17 mouse cellular contexts compared by ENCODE assay signal in genomic region chr6:66470627-66471249, GRCm38 (mm10).
DNase-seq lines count a peak whose midpoint lies in the region; ATAC-seq and TF ChIP-seq lines count a peak whose summit lies in the region.
"Had no signal": no experiment of that assay in that cellular context is flagged by ENCODE, and none has a peak within 500 bp of the region (broad histone marks: within the 10 kb centered on the region; RNA-seq: fewer than 3 reads in every experiment).

No protein-coding gene starts in this region.

- TF ChIP-seq POLR2A in kidney, adult 2 months (IDR thresholded peaks at IDR 0.05; ENCODE audit: low read depth, low read length), result no peak

- no peaks in the 10 kb centered on the region for H3K27me3 ChIP-seq in kidney, embryonic 16.5 days (ENCODE audit: insufficient read depth, low read length)
- H3K27me3 ChIP-seq in kidney, adult 2 months (replicated peaks; ENCODE audit: control insufficient read depth, insufficient read depth, low read length), result no peaks in the 10 kb centered on the region
- no peaks in the 10 kb centered on the region for H3K27me3 ChIP-seq in neural tube, embryonic 14.5 days (ENCODE audit: control insufficient read depth, insufficient read depth, low read length)
- no peaks in the 10 kb centered on the region for H3K27me3 ChIP-seq in embryonic facial prominence, embryonic 15.5 days
- no peaks in the 10 kb centered on the region for H3K27me3 ChIP-seq in stomach, embryonic 15.5 days (replicated peaks)
- H3K27me3 ChIP-seq: heart, embryonic 12.5 days; hindbrain, embryonic 12.5 days; megakaryocyte, embryonic 14.5 days; neural tube, embryonic 15.5 days had no signal

- H3K9me3 ChIP-seq in kidney, embryonic 16.5 days (ENCODE audit: low read length), result no peaks in the 10 kb centered on the region
- no peaks in the 10 kb centered on the region for H3K9me3 ChIP-seq in neural tube, embryonic 14.5 days (ENCODE audit: control insufficient read depth, low read length)
- no peaks in the 10 kb centered on the region for H3K9me3 ChIP-seq in embryonic facial prominence, embryonic 15.5 days (replicated peaks)
- no peaks in the 10 kb centered on the region for H3K9me3 ChIP-seq in stomach, embryonic 15.5 days
- H3K9me3 ChIP-seq: heart, embryonic 12.5 days; hindbrain, embryonic 12.5 days; megakaryocyte, embryonic 14.5 days; neural tube, embryonic 15.5 days had no signal

- ATAC-seq in kidney, embryonic 16.5 days (ENCODE audit: low FRiP score, low TSS enrichment), result 0 out of 2 replicates have a peak, but pooled peaks have one; percentile 23
- peak; percentile 21; the same call in 1 of the 2 replicates for ATAC-seq in neural tube, embryonic 14.5 days (ENCODE audit: low read depth)
- ATAC-seq in embryonic facial prominence, embryonic 15.5 days (ENCODE audit: insufficient number of reproducible peaks, low FRiP score, low TSS enrichment, low read depth), result 0 out of 2 replicates have a peak, but pooled peaks have one; percentile 47
- peak; percentile 22; the same call in 1 of the 2 replicates for ATAC-seq in stomach, embryonic 15.5 days (ENCODE audit: insufficient read depth, low FRiP score, low read depth)

- TF ChIP-seq CTCF in kidney, adult 2 months (conservative IDR thresholded peaks at IDR 0.05; ENCODE audit: insufficient read depth, insufficient read length, low read depth, low read length), result no peak

- H3K9ac ChIP-seq in kidney, embryonic 16.5 days (replicated peaks; ENCODE audit: low read length), result no peak overlapping the region
- H3K9ac ChIP-seq in neural tube, embryonic 14.5 days (replicated peaks; ENCODE audit: low read depth, low read length), result no peak overlapping the region
- H3K9ac ChIP-seq in embryonic facial prominence, embryonic 15.5 days, result no peak overlapping the region
- no peak overlapping the region for H3K9ac ChIP-seq in stomach, embryonic 15.5 days
- H3K9ac ChIP-seq: heart, embryonic 12.5 days; hindbrain, embryonic 12.5 days; neural tube, embryonic 15.5 days had no signal

- no peak for DNase-seq in kidney, adult 2 months
- no peak for DNase-seq in neural tube, embryonic 10.5 days (ENCODE audit: extremely low spot score, low spot score)
- no peak for DNase-seq in cerebellum, adult 18-20 months
- DNase-seq in urinary bladder, adult 18-20 months (ENCODE audit: low spot score in 2 of 2), result no peak
- DNase-seq: adrenal gland, postnatal 25 days; cerebellum, postnatal 25 days; gastrocnemius, postnatal 36 days; kidney, adult 8-10 months; thymus, postnatal 36 days had no signal

- H3K4me2 ChIP-seq in kidney, embryonic 16.5 days (replicated peaks; ENCODE audit: low read depth, low read length), result no peak overlapping the region
- no peak overlapping the region for H3K4me2 ChIP-seq in neural tube, embryonic 14.5 days (ENCODE audit: low read depth, low read length)
- no peak overlapping the region for H3K4me2 ChIP-seq in embryonic facial prominence, embryonic 15.5 days (replicated peaks)
- H3K4me2 ChIP-seq in stomach, embryonic 15.5 days, result no peak overlapping the region
- H3K4me2 ChIP-seq: heart, embryonic 12.5 days; hindbrain, embryonic 12.5 days; neural tube, embryonic 15.5 days had no signal

- no peaks in the 10 kb centered on the region for H3K36me3 ChIP-seq in kidney, embryonic 16.5 days (ENCODE audit: insufficient read depth, low read length)
- no peaks in the 10 kb centered on the region for H3K36me3 ChIP-seq in kidney, adult 2 months (ENCODE audit: control insufficient read depth, insufficient read depth, low read length)
- no peaks in the 10 kb centered on the region for H3K36me3 ChIP-seq in neural tube, embryonic 14.5 days (ENCODE audit: control insufficient read depth, insufficient read depth, low read length)
- no peaks in the 10 kb centered on the region for H3K36me3 ChIP-seq in embryonic facial prominence, embryonic 15.5 days
- no peaks in the 10 kb centered on the region for H3K36me3 ChIP-seq in stomach, embryonic 15.5 days
- H3K36me3 ChIP-seq: heart, embryonic 12.5 days; hindbrain, embryonic 12.5 days; neural tube, embryonic 15.5 days had no signal

- 87% methylated on average over 4 of the region's 4 CpGs for WGBS in kidney, embryonic 16.5 days
- 88% methylated on average over 4 of the region's 4 CpGs for WGBS in kidney, adult 2 months
- WGBS in neural tube, embryonic 14.5 days, result 92% methylated on average over 4 of the region's 4 CpGs
- WGBS in embryonic facial prominence, embryonic 15.5 days, result 83% methylated on average over 4 of the region's 4 CpGs
- 89% methylated on average over 4 of the region's 4 CpGs for WGBS in stomach, embryonic 15.5 days

- no peaks in the 10 kb centered on the region for H3K4me1 ChIP-seq in kidney, embryonic 16.5 days (ENCODE audit: insufficient read depth, low read length)
- H3K4me1 ChIP-seq in kidney, adult 2 months (ENCODE audit: control insufficient read depth, insufficient read depth, low read length), result no peaks in the 10 kb centered on the region
- H3K4me1 ChIP-seq in neural tube, embryonic 14.5 days (ENCODE audit: control insufficient read depth, insufficient read depth, low read length), result no peaks in the 10 kb centered on the region
- no peaks in the 10 kb centered on the region for H3K4me1 ChIP-seq in embryonic facial prominence, embryonic 15.5 days
- H3K4me1 ChIP-seq in stomach, embryonic 15.5 days, result no peaks in the 10 kb centered on the region
- H3K4me1 ChIP-seq: heart, embryonic 12.5 days; hindbrain, embryonic 12.5 days; neural tube, embryonic 15.5 days had no signal

- no peak overlapping the region for H3K27ac ChIP-seq in kidney, embryonic 16.5 days (ENCODE audit: low read length)
- H3K27ac ChIP-seq in kidney, adult 2 months (ENCODE audit: insufficient read depth, low read depth, low read length), result no peak overlapping the region
- no peak overlapping the region for H3K27ac ChIP-seq in neural tube, embryonic 14.5 days (ENCODE audit: low read depth, low read length)
- H3K27ac ChIP-seq in embryonic facial prominence, embryonic 15.5 days (replicated peaks), result no peak overlapping the region
- no peak overlapping the region for H3K27ac ChIP-seq in stomach, embryonic 15.5 days
- H3K27ac ChIP-seq: hindbrain, embryonic 12.5 days; neural tube, embryonic 15.5 days had no signal

- H3K4me3 ChIP-seq in kidney, embryonic 16.5 days (ENCODE audit: low read length), result no peak overlapping the region
- no peak overlapping the region for H3K4me3 ChIP-seq in kidney, adult 2 months (ENCODE audit: insufficient read depth, low read depth, low read length)
- H3K4me3 ChIP-seq in neural tube, embryonic 14.5 days (ENCODE audit: low read depth, low read length), result no peak overlapping the region
- no peak overlapping the region for H3K4me3 ChIP-seq in embryonic facial prominence, embryonic 15.5 days (replicated peaks)
- no peak overlapping the region for H3K4me3 ChIP-seq in stomach, embryonic 15.5 days (replicated peaks)
- H3K4me3 ChIP-seq: heart, embryonic 12.5 days; hindbrain, embryonic 12.5 days; megakaryocyte, embryonic 14.5 days; neural tube, embryonic 15.5 days had no signal
